Mouse (Mus musculus): Measurements from ENCODE around the gene Zranb1. TPM values are rescaled to one million over a fixed set of nuclear protein-coding genes. Genes with fewer than 3 reads are reported as not detected.

The Zranb1 gene
- 10 to 100 TPM; 42.1 to 46.7 (median 44.4) TPM for total RNA-seq (2022)

GRCm38 (mm10) chr7:132930850-132931559, at the start of gene Zranb1:
Gene Zranb1 (plus strand): TSS chr7:132931142.
- peak; percentile 98 to 99 for DNase-seq (ENCODE audit: low spot score in 2 of 2)

- no peak for DNase-seq (ENCODE audit: low spot score in 2 of 2)
Observed at GRCm38 (mm10) chr7:132882343-132882742, 48.6 kb upstream of the Zranb1 start.

GRCm38 (mm10) chr7:132884031-132884430, 46.9 kb upstream of the Zranb1 start:
- DNase-seq (ENCODE audit: low spot score in 2 of 2): no peak

- DNase-seq (ENCODE audit: low spot score in 2 of 2): no peak
Observed at GRCm38 (mm10) chr7:132887019-132887804, 43.7 kb upstream of the Zranb1 start.

GRCm38 (mm10) chr7:132888052-132888451, 42.9 kb upstream of the Zranb1 start:
- no peak for DNase-seq (ENCODE audit: low spot score in 2 of 2)

- DNase-seq (ENCODE audit: low spot score in 2 of 2): no peak
Observed at GRCm38 (mm10) chr7:132888518-132889249, 42.3 kb upstream of the Zranb1 start.

GRCm38 (mm10) chr7:132889691-132890090, 41.3 kb upstream of the Zranb1 start:
- DNase-seq (ENCODE audit: low spot score in 2 of 2): no peak

GRCm38 (mm10) chr7:132890201-132890600, 40.7 kb upstream of the Zranb1 start:
- DNase-seq (ENCODE audit: low spot score in 2 of 2): no peak

- no peak for DNase-seq (ENCODE audit: low spot score in 2 of 2)
Observed at GRCm38 (mm10) chr7:132891561-132892310, 39.2 kb upstream of the Zranb1 start.

GRCm38 (mm10) chr7:132892311-132892661, 38.7 kb upstream of the Zranb1 start:
- no peak for DNase-seq (ENCODE audit: low spot score in 2 of 2)

GRCm38 (mm10) chr7:132892806-132893205, 38.1 kb upstream of the Zranb1 start:
- no peak for DNase-seq (ENCODE audit: low spot score in 2 of 2)

- no peak for DNase-seq (ENCODE audit: low spot score in 2 of 2)
Observed at GRCm38 (mm10) chr7:132893336-132893735, 37.6 kb upstream of the Zranb1 start.

- no peak for DNase-seq (ENCODE audit: low spot score in 2 of 2)
Observed at GRCm38 (mm10) chr7:132894841-132895555, 35.9 kb upstream of the Zranb1 start.

- DNase-seq (ENCODE audit: low spot score in 2 of 2): no peak
Observed at GRCm38 (mm10) chr7:132896206-132896815, 34.6 kb upstream of the Zranb1 start.

GRCm38 (mm10) chr7:132897258-132897657, 33.7 kb upstream of the Zranb1 start:
- no peak for DNase-seq (ENCODE audit: low spot score in 2 of 2)

- DNase-seq (ENCODE audit: low spot score in 2 of 2): no peak
Observed at GRCm38 (mm10) chr7:132898234-132898633, 32.7 kb upstream of the Zranb1 start.

GRCm38 (mm10) chr7:132900826-132901531, 30.0 kb upstream of the Zranb1 start:
- DNase-seq (ENCODE audit: low spot score in 2 of 2): no peak

GRCm38 (mm10) chr7:132903796-132904195, 27.1 kb upstream of the Zranb1 start:
- DNase-seq (ENCODE audit: low spot score in 2 of 2): no peak

- DNase-seq (ENCODE audit: low spot score in 2 of 2): no peak
Observed at GRCm38 (mm10) chr7:132921971-132922370, 9.0 kb upstream of the Zranb1 start.

- no peak for DNase-seq (ENCODE audit: low spot score in 2 of 2)
Observed at GRCm38 (mm10) chr7:132925227-132925626, 5.7 kb upstream of the Zranb1 start.

Measured in layer of hippocampus, adult 8-10 months (tissue).